Mouse (Mus musculus) E14TG2a.4 (cell line): ENCODE measurements around the gene Olfr718-ps1.
A peak's percentile ranks its signal among the peaks of the same experiment; 100 is the strongest.

Experiments used
- H3K27me3 ChIP-seq: 2 replicates; pipeline ENCODE4 v1.6.1; 2014; ENCODE audit warnings: low read length, control low read depth; ENCODE audit not compliant: insufficient read depth
- H3K36me3 ChIP-seq: 2 replicates; pipeline ENCODE4 v1.6.1; 2014; ENCODE audit warnings: low read length, control low read depth; ENCODE audit not compliant: insufficient read depth
- H3K4me1 ChIP-seq: replicated peaks from 2 replicates; pipeline ENCODE4 v1.6.1; 2014; ENCODE audit warnings: low read depth, low read length, control low read depth
- H3K4me3 ChIP-seq: replicated peaks from 2 replicates; pipeline ENCODE4 v1.5.1; 2014; ENCODE audit warnings: mild to moderate bottlenecking, low read length
- H3K9me3 ChIP-seq: 2 replicates; pipeline ENCODE4 v1.6.1; 2014; ENCODE audit warnings: low read length, control low read depth
- CTCF ChIP-seq: conservative IDR thresholded peaks from 2 replicates; pipeline ENCODE4 v1.5.1; 2014; ENCODE audit warnings: low read length
- NANOG ChIP-seq: IDR thresholded peaks from 2 replicates; pipeline ENCODE4 v1.6.1; 2014; ENCODE audit warnings: borderline replicate concordance, low read length, mixed read lengths
- POU5F1 ChIP-seq: IDR thresholded peaks from 2 replicates; pipeline ENCODE4 v1.6.1; 2014; ENCODE audit warnings: low read length, borderline replicate concordance

Olfr718-ps1 gene

DNA sequence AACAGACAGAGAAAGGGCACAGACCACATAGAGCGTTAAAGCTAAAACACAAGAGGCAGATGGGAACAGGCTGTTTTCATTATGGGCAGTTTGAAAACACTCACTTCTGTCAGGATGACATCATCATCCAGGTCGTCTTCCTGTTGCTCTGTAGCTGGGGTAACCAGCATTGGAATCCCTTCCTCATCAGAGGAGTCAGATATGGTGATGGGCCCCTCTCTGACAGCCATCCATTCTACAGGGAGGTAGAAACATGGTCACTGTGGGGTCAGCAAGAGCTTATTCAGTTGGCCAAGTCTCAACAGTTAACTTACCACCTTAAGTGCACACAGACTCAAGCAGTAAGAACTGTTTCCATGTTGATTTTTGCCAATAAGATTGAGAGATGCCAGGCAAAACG, 54.5 kb downstream of the Olfr718-ps1 start:
- H3K4me3 ChIP-seq: no peak overlapping the region
- H3K4me1 ChIP-seq: no peaks in the 10 kb centered on the region
- no peaks in the 10 kb centered on the region for H3K27me3 ChIP-seq
- no peaks in the 10 kb centered on the region for H3K9me3 ChIP-seq
- H3K36me3 ChIP-seq: peaks cover 74% of the 10 kb centered on the region
- TF ChIP-seq POU5F1 (no peak), CTCF (no peak), NANOG (no peak)

DNA sequence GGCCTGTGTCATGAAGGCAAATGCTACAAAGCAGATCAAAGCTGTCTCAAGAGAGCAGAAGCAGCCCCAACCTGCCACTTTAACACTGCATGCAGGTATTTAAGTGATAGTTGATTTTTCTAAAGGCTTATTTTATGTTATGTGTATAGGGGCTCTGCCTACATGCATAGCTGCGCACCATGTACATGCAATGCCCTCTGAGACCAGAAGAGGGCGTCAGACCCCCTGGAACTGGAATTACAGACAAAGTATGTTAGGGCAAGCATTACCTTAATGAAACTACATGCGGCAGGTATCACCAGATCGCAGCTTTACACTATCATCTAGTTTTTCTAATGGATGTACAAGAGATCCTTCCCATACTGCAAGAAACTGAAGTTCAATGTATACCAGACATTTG, 62.5 kb downstream of the Olfr718-ps1 start:
- Histone ChIP-seq H3K36me3 (peaks cover 90% of the 10 kb centered on the region), H3K4me1 (no peaks in the 10 kb centered on the region), H3K9me3 (no peaks in the 10 kb centered on the region), H3K4me3 (no peak overlapping the region), H3K27me3 (no peaks in the 10 kb centered on the region)
- TF ChIP-seq CTCF (peak; percentile 87), POU5F1 (no peak)
